Mouse (Mus musculus): ENCODE data around the gene Pheta1. TPM values are rescaled to one million over a fixed set of nuclear protein-coding genes. Genes with fewer than 3 reads are reported as not detected.

Pheta1 gene
- total and polyA plus RNA-seq, 3 experiments: 8.1 to 8.8 TPM; not detected in 1

DNA sequence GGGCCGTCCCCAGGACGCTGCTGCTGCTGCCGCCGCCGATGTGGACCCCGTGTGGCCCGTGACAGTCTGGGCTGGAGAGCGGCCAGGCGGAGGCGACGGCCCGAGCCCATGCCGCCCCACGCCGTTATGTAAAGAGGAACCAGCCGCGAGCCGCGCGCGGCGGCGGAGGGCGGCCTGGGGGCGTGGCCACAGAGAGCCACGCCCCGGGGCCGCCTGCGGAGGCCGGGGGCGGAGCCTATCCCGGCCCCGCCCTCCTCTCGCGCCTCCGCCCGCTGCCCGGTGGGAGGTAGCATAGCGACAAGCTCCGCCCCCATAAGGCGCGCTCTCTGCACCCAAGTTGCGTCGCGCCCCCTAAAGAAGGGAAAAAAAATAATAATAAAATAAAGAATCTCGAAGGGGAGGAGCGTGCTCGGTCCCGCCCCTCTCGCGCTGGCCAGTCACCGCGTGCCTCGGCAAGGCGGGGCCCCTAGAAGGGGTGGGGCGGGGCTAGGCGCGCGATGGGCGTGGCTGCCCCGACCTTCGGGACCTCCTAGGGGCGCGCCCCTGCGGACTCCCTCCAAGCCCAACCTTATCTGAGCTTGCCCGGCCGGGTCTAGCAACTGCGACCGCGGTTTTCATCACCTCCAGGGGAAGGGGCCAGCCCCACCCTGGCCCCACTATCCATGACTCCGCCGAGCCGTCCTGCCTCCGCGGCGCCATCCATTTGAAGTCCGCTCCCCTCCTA lies 11.9 kb upstream of the Pheta1 start:
- Histone ChIP-seq H3K4me1 (ENCODE audit: control insufficient read depth in 1 of 2, insufficient read depth in 2 of 2, low read length in 2 of 2) (peaks cover 0 to 26% of the 10 kb centered on the region in 2 experiments; a peak in 3 of 4 replicates), H3K27ac (ENCODE audit: control insufficient read depth, low read depth, low read length) (peak overlapping the region; percentile 84), H3K9ac (ENCODE audit: control insufficient read depth, low read depth, low read length, poor library complexity, severe bottlenecking) (peak overlapping the region; percentile 99), H3K79me2 (ENCODE audit: control insufficient read depth, insufficient read depth, low read length, poor library complexity) (peaks cover 47% of the 10 kb centered on the region), H3K4me3 (ENCODE audit: control insufficient read depth in 1 of 2, insufficient read depth in 1 of 2, low read depth in 2 of 2, low read length in 2 of 2) (peak overlapping the region; percentile 70 to 96), H3K27me3 (ENCODE audit: control insufficient read depth in 1 of 2, insufficient read depth in 2 of 2, low read length in 2 of 2) (no peaks in the 10 kb centered on the region), H3K36me3 (ENCODE audit: control insufficient read depth in 1 of 2, insufficient read depth in 2 of 2, low read length in 2 of 2) (peaks cover 0 to 19% of the 10 kb centered on the region in 2 experiments; a peak in 2 of 4 replicates), H3K9me3 (replicated peaks; ENCODE audit: insufficient read depth, low read length) (no peaks in the 10 kb centered on the region)
- no peak for TF ChIP-seq TBP (IDR thresholded peaks at IDR 0.05; ENCODE audit: low read depth, low read length)
- peak; percentile 17; the same call in 1 of the 2 replicates for TF ChIP-seq UBTF (IDR thresholded peaks at IDR 0.05; ENCODE audit: borderline replicate concordance, insufficient read depth, low read depth, low read length)
- TF ChIP-seq MAX (IDR thresholded peaks at IDR 0.05; ENCODE audit: low read length): peak; percentile 45; the same call in 1 of the 2 replicates
- peak; percentile 88 for TF ChIP-seq MXI1 (IDR thresholded peaks at IDR 0.05; ENCODE audit: low read depth, low read length)
- TF ChIP-seq MAZ (IDR thresholded peaks at IDR 0.05; ENCODE audit: low read depth, low read length): no peak
- TF ChIP-seq GABPA (IDR thresholded peaks at IDR 0.05; ENCODE audit: low read depth, low read length): no peak
- TF ChIP-seq HCFC1 (IDR thresholded peaks at IDR 0.05; ENCODE audit: low read depth, low read length): no peak; the same call in 1 of the 2 replicates
- TF ChIP-seq CTCF (IDR thresholded peaks at IDR 0.05 in 2 of 3, conservative IDR thresholded peaks at IDR 0.05 in 1 of 3; ENCODE audit: control insufficient read depth in 1 of 3, insufficient read depth in 1 of 3, low read depth in 2 of 3, low read length in 3 of 3, poor library complexity in 1 of 3, severe bottlenecking in 1 of 3): peak in 2 of 3 experiments; percentile 3 to 7; a peak in 1 of 6 replicates
- TF ChIP-seq RAD21 (IDR thresholded peaks at IDR 0.05; ENCODE audit: low read depth, low read length): no peak
- peak; percentile 84 for TF ChIP-seq ZNF384 (IDR thresholded peaks at IDR 0.05; ENCODE audit: low read depth, low read length)
- TF ChIP-seq RCOR1 (IDR thresholded peaks at IDR 0.05; ENCODE audit: low read depth, low read length): 0 out of 2 replicates have a peak, but pooled peaks have one; percentile 9
- TF ChIP-seq POLR2AphosphoS5 (IDR thresholded peaks at IDR 0.05; ENCODE audit: borderline replicate concordance, low read depth, low read length): no peak
- TF ChIP-seq SMC3 (IDR thresholded peaks at IDR 0.05; ENCODE audit: low read depth, low read length): no peak
- TF ChIP-seq TCF12 (IDR thresholded peaks at IDR 0.05; ENCODE audit: low read depth, low read length): peak; percentile 26; the same call in 1 of the 2 replicates
- peak; percentile 86 for TF ChIP-seq ZMIZ1 (IDR thresholded peaks at IDR 0.05; ENCODE audit: low read depth, low read length)
- peak; percentile 24; the same call in 1 of the 2 replicates for TF ChIP-seq TAL1 (IDR thresholded peaks at IDR 0.05; ENCODE audit: low read length)
- peak; percentile 44 for TF ChIP-seq SIN3A (IDR thresholded peaks at IDR 0.05; ENCODE audit: low read length)
- no peak; the same call in 1 of the 2 replicates for TF ChIP-seq E2F4 (IDR thresholded peaks at IDR 0.05; ENCODE audit: borderline replicate concordance, low read depth, low read length)
- peak; percentile 76 for TF ChIP-seq POLR2AphosphoS2 (IDR thresholded peaks at IDR 0.05; ENCODE audit: low read length)
- TF ChIP-seq NELFE (IDR thresholded peaks at IDR 0.05; ENCODE audit: low read depth, low read length): peak; percentile 92
- TF ChIP-seq MEF2A (IDR thresholded peaks at IDR 0.05; ENCODE audit: extremely low read depth, insufficient replicate concordance, low read depth, low read length, poor library complexity, severe bottlenecking): no peak
- TF ChIP-seq CHD1 (IDR thresholded peaks at IDR 0.05; ENCODE audit: low read depth, low read length): no peak
- TF ChIP-seq POLR2A (IDR thresholded peaks at IDR 0.05; ENCODE audit: control insufficient read depth in 1 of 2, insufficient read depth in 1 of 2, low read depth in 1 of 2, low read length in 2 of 2, poor library complexity in 1 of 2): peak; percentile 91 to 95
- DNase-seq (ENCODE audit: low read depth, low spot score): peak; percentile 96
